Mouse (Mus musculus) Patski (cell line): Measurements from ENCODE around the gene Snd1. TPM values are rescaled to one million over a fixed set of nuclear protein-coding genes. Genes with fewer than 3 reads are reported as not detected.

ENCODE experiments used
- ATAC-seq: fragments of 100-300 bp; one replicate; pipeline ENCODE4 v1.8.0; 2021
- CTCF ChIA-PET: fragments of 350-600 bp; sonication (Branson Sonifier 250); formaldehyde crosslinking; loops from one replicate; lab custom pipeline; 2022; ENCODE audit warnings: inconsistent platforms; lab: Charles Lee
- POLR2A ChIA-PET: fragments of 350-600 bp; sonication (Branson Sonifier 250); formaldehyde crosslinking; loops from one replicate; lab custom pipeline; 2022; ENCODE audit warnings: antibody characterized with exemption, inconsistent platforms; lab: Charles Lee
- DNase-seq: peaks from one replicate; pipeline ENCODE4 v3.0.0-alpha.2; 2011; ENCODE audit warnings: low read depth, low spot score
- H3K27me3 ChIP-seq: fragments of 371-371 bp; one replicate; pipeline ENCODE4 v1.5.1; 2021
- CTCF ChIP-seq: fragments of 100-300 bp; IDR thresholded peaks from one replicate; pipeline ENCODE4 v1.5.1; 2021
- in situ Hi-C: fragments of 300-500 bp; cut with MboI; formaldehyde crosslinking; loops from 3 replicates; pipeline ENCODE4 v1.11.1; 2018; ENCODE audit warnings: low pct_unique_long_range_greater_than_20kb, mixed read lengths
- polyA plus RNA-seq: library from polyadenylated mRNA; unstranded; gene quantifications from one replicate; pipeline ENCODE4 v1.2.3, GENCODE M21; 2021

Gene Snd1
- polyA plus RNA-seq, 1 experiment from 2014 or later: 107 TPM

- no peak for DNase-seq
- in situ Hi-C loops: no loop called here
Observed at GRCm38 (mm10) chr6:28841569-28841968, 366.6 kb downstream of the Snd1 start.

GRCm38 (mm10) chr6:28842375-28843276 is 367.7 kb downstream of the Snd1 start:
- H3K27me3 ChIP-seq: no peaks in the 10 kb centered on the region
- POLR2A ChIA-PET: no interaction called here
- in situ Hi-C loops: no loop called here
- CTCF ChIA-PET: interaction anchor here (1.1 to 1.4 kb wide), 3 partner anchors 10 to 17 kb away, joined by 3 to 4 read pairs (median 3); no protein-coding TSS in a partner anchor
- DNase-seq: no peak
- ATAC-seq: no peak
- TF ChIP-seq CTCF: no peak

More at GRCm38 (mm10) chr6:28841569-28841968, 366.6 kb downstream of the Snd1 start:
- CTCF ChIA-PET: interaction anchor here (1.2 kb wide), 1 partner anchor 15 kb away, joined by 4 read pairs; no protein-coding TSS in a partner anchor
- no peaks in the 10 kb centered on the region for H3K27me3 ChIP-seq
- ATAC-seq: peak; percentile 66
- no peak for TF ChIP-seq CTCF
- POLR2A ChIA-PET: no interaction called here

- POLR2A ChIA-PET: no interaction called here
Observed at GRCm38 (mm10) chr6:28845610-28846009, 370.7 kb downstream of the Snd1 start.

GRCm38 (mm10) chr6:28847616-28848015 is 372.7 kb downstream of the Snd1 start:
- in situ Hi-C loops: no loop called here
- no peaks in the 10 kb centered on the region for H3K27me3 ChIP-seq
- TF ChIP-seq CTCF: no peak
- POLR2A ChIA-PET: interaction anchor here (1.0 kb wide), 1 partner anchor 14 kb away, joined by 3 read pairs; no protein-coding TSS in a partner anchor
- ATAC-seq (no peak), DNase-seq (no peak)
- CTCF ChIA-PET: interaction anchor here (1.7 kb wide), 1 partner anchor 25 kb away, joined by 4 read pairs; no protein-coding TSS in a partner anchor

More at GRCm38 (mm10) chr6:28845610-28846009, 370.7 kb downstream of the Snd1 start:
- CTCF ChIA-PET: interaction anchor here (1.2 kb wide), 1 partner anchor 10 kb away, joined by 4 read pairs; no protein-coding TSS in a partner anchor
- in situ Hi-C loops: no loop called here
- DNase-seq (no peak), ATAC-seq (no peak)
- no peak for TF ChIP-seq CTCF
- H3K27me3 ChIP-seq: no peaks in the 10 kb centered on the region

- ChIA-PET CTCF (interaction anchor here (1.7 kb wide), 1 partner anchor 26 kb away, joined by 4 read pairs; no protein-coding TSS in a partner anchor), POLR2A (interaction anchor here (1.0 kb wide), 1 partner anchor 13 kb away, joined by 3 read pairs; no protein-coding TSS in a partner anchor)
- ATAC-seq (no peak), DNase-seq (no peak)
- no peak for TF ChIP-seq CTCF
- in situ Hi-C loops: no loop called here
- no peaks in the 10 kb centered on the region for H3K27me3 ChIP-seq
Observed at GRCm38 (mm10) chr6:28848285-28848794, 373.4 kb downstream of the Snd1 start.

- H3K27me3 ChIP-seq: no peaks in the 10 kb centered on the region
- POLR2A ChIA-PET: no interaction called here
- no peak for DNase-seq
- no peak for ATAC-seq
- TF ChIP-seq CTCF: no peak
- CTCF ChIA-PET: interaction anchor here (1.7 kb wide), 1 partner anchor 27 kb away, joined by 4 read pairs; no protein-coding TSS in a partner anchor
- in situ Hi-C loops: no loop called here
Observed at GRCm38 (mm10) chr6:28848891-28849290, 374.0 kb downstream of the Snd1 start.

- H3K27me3 ChIP-seq: no peaks in the 10 kb centered on the region
- in situ Hi-C loops: no loop called here
- ATAC-seq: no peak
- POLR2A ChIA-PET: no interaction called here
- CTCF ChIA-PET: no interaction called here
- no peak for DNase-seq
- no peak for TF ChIP-seq CTCF
Observed at GRCm38 (mm10) chr6:28849317-28849716, 374.4 kb downstream of the Snd1 start.

GRCm38 (mm10) chr6:28850326-28850900 is 375.5 kb downstream of the Snd1 start:
- ATAC-seq (no peak), DNase-seq (no peak)
- in situ Hi-C loops: no loop called here
- ChIA-PET POLR2A (no interaction called here), CTCF (no interaction called here)
- H3K27me3 ChIP-seq: no peaks in the 10 kb centered on the region
- TF ChIP-seq CTCF: no peak

- in situ Hi-C loops: no loop called here
- CTCF ChIA-PET: interaction anchor here (1.0 to 1.9 kb wide), 3 partner anchors 10 to 21 kb away, joined by 3 to 4 read pairs (median 3); no protein-coding TSS in a partner anchor
- H3K27me3 ChIP-seq: no peaks in the 10 kb centered on the region
- TF ChIP-seq CTCF: no peak
- DNase-seq (no peak), ATAC-seq (no peak)
- POLR2A ChIA-PET: no interaction called here
Observed at GRCm38 (mm10) chr6:28852342-28852741, 377.4 kb downstream of the Snd1 start.

- TF ChIP-seq CTCF: no peak
- in situ Hi-C loops: no loop called here
- ChIA-PET POLR2A (no interaction called here), CTCF (interaction anchor here (1.0 to 1.9 kb wide), 4 partner anchors 11 to 21 kb away, joined by 3 to 4 read pairs (median 4); no protein-coding TSS in a partner anchor)
- no peaks in the 10 kb centered on the region for H3K27me3 ChIP-seq
- no peak for ATAC-seq
- no peak for DNase-seq
Observed at GRCm38 (mm10) chr6:28853164-28853563, 378.2 kb downstream of the Snd1 start.
